In the genomic region with DNA sequence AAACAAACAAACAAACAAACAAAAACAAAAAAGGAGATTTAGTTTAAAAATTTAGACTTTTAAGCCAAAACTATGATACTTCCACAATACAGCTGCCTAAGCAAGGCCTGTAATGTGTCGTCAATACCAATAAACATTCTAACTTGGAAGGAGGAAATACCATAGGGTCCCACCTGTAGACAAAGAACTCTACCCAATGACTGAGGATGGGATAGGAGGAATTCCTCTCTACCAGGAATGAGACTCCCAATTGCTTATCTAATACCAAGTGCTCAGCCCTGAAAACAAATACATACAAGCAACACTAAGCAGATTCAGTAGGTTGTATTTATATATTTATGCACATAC, we compare ENCODE assay signal across 18 mouse cellular contexts.
DNase-seq lines count a peak whose midpoint lies in the region; ATAC-seq and TF ChIP-seq lines count a peak whose summit lies in the region.
"Had no signal": no experiment of that assay in that cellular context is flagged by ENCODE, and none has a peak within 500 bp of the region (broad histone marks: within the 10 kb centered on the region; RNA-seq: fewer than 3 reads in every experiment).

No protein-coding gene starts in this region.

- POLR2A ChIA-PET in Patski (lab: Charles Lee) = no interaction called here

- intact Hi-C loops in left cerebral cortex, postnatal 25 days (cut with DNase I) = loop anchor here (2.0 to 5.0 kb wide), 3 partner anchors 287 to 707 kb away; no protein-coding TSS in a partner anchor

- no peak overlapping the region for H3K9ac ChIP-seq in forebrain, embryonic 11.5 days (ENCODE audit: low read length)
- no peak overlapping the region for H3K9ac ChIP-seq in forebrain, embryonic 12.5 days
- H3K9ac ChIP-seq in midbrain, embryonic 11.5 days (ENCODE audit: low read length) = no peak overlapping the region
- H3K9ac ChIP-seq in midbrain, embryonic 14.5 days (replicated peaks; ENCODE audit: low read length) = no peak overlapping the region
- no peak overlapping the region for H3K9ac ChIP-seq in hindbrain, embryonic 16.5 days (ENCODE audit: low read depth, low read length)
- H3K9ac ChIP-seq: embryonic facial prominence, embryonic 15.5 days; limb, embryonic 13.5 days had no signal

- CTCF ChIA-PET in Patski (lab: Charles Lee) = interaction anchor here (0.9 to 2.6 kb wide), 3 partner anchors 12 to 707 kb away, joined by 3 to 10 read pairs (median 3); no protein-coding TSS in a partner anchor

- H3K36me3 ChIP-seq in forebrain, embryonic 11.5 days (ENCODE audit: control insufficient read depth, insufficient read depth, low read length) = no peaks in the 10 kb centered on the region
- no peaks in the 10 kb centered on the region for H3K36me3 ChIP-seq in forebrain, embryonic 12.5 days (replicated peaks)
- no peaks in the 10 kb centered on the region for H3K36me3 ChIP-seq in midbrain, embryonic 11.5 days (ENCODE audit: control insufficient read depth, insufficient read depth, low read length)
- H3K36me3 ChIP-seq in midbrain, embryonic 14.5 days (ENCODE audit: control insufficient read depth, insufficient read depth, low read length) = no peaks in the 10 kb centered on the region
- H3K36me3 ChIP-seq in hindbrain, embryonic 16.5 days (ENCODE audit: control insufficient read depth, insufficient read depth, low read length) = no peaks in the 10 kb centered on the region
- H3K36me3 ChIP-seq: embryonic facial prominence, embryonic 10.5 days; embryonic facial prominence, embryonic 15.5 days; limb, embryonic 13.5 days had no signal

- no peak overlapping the region for H3K4me3 ChIP-seq in forebrain, embryonic 11.5 days (ENCODE audit: low read depth, low read length)
- H3K4me3 ChIP-seq in forebrain, embryonic 12.5 days (replicated peaks) = no peak overlapping the region
- no peak overlapping the region for H3K4me3 ChIP-seq in midbrain, embryonic 11.5 days (ENCODE audit: low read depth, low read length)
- no peak overlapping the region for H3K4me3 ChIP-seq in midbrain, embryonic 14.5 days (replicated peaks; ENCODE audit: low read depth, low read length)
- no peak overlapping the region for H3K4me3 ChIP-seq in hindbrain, embryonic 16.5 days (ENCODE audit: low read length)
- H3K4me3 ChIP-seq: embryonic facial prominence, embryonic 10.5 days; embryonic facial prominence, embryonic 15.5 days; layer of hippocampus, adult 2 months; left cerebral cortex, adult 2 months; limb, embryonic 13.5 days; megakaryocyte, embryonic 14.5 days had no signal

- no peaks in the 10 kb centered on the region for H3K9me3 ChIP-seq in forebrain, embryonic 11.5 days (ENCODE audit: control insufficient read depth, low read length)
- no peaks in the 10 kb centered on the region for H3K9me3 ChIP-seq in forebrain, embryonic 12.5 days
- no peaks in the 10 kb centered on the region for H3K9me3 ChIP-seq in midbrain, embryonic 11.5 days (ENCODE audit: control insufficient read depth, low read length)
- no peaks in the 10 kb centered on the region for H3K9me3 ChIP-seq in midbrain, embryonic 14.5 days (ENCODE audit: control insufficient read depth, low read length)
- H3K9me3 ChIP-seq in hindbrain, embryonic 16.5 days (ENCODE audit: control insufficient read depth, low read length) = no peaks in the 10 kb centered on the region
- H3K9me3 ChIP-seq: embryonic facial prominence, embryonic 10.5 days; embryonic facial prominence, embryonic 15.5 days; limb, embryonic 13.5 days; megakaryocyte, embryonic 14.5 days had no signal

- no peak overlapping the region for H3K27ac ChIP-seq in forebrain, embryonic 11.5 days (ENCODE audit: low read depth, low read length)
- H3K27ac ChIP-seq in forebrain, embryonic 12.5 days = no peak overlapping the region
- H3K27ac ChIP-seq in midbrain, embryonic 11.5 days (ENCODE audit: low read depth, low read length) = no peak overlapping the region
- H3K27ac ChIP-seq in midbrain, embryonic 14.5 days (replicated peaks; ENCODE audit: low read depth, low read length) = no peak overlapping the region
- no peak overlapping the region for H3K27ac ChIP-seq in hindbrain, embryonic 16.5 days (ENCODE audit: low read depth, low read length)
- H3K27ac ChIP-seq: embryonic facial prominence, embryonic 10.5 days; embryonic facial prominence, embryonic 15.5 days; layer of hippocampus, adult 2 months; left cerebral cortex, adult 2 months; limb, embryonic 13.5 days had no signal

- TF ChIP-seq CTCF in Patski (IDR thresholded peaks at IDR 0.05) = peak; percentile 1

- H3K27me3 ChIP-seq in forebrain, embryonic 11.5 days (ENCODE audit: control insufficient read depth, insufficient read depth, low read length) = no peaks in the 10 kb centered on the region
- no peaks in the 10 kb centered on the region for H3K27me3 ChIP-seq in forebrain, embryonic 12.5 days
- no peaks in the 10 kb centered on the region for H3K27me3 ChIP-seq in midbrain, embryonic 11.5 days (ENCODE audit: control insufficient read depth, insufficient read depth, low read length)
- no peaks in the 10 kb centered on the region for H3K27me3 ChIP-seq in midbrain, embryonic 14.5 days (ENCODE audit: control insufficient read depth, insufficient read depth, low read length)
- peaks cover 11% of the 10 kb centered on the region for H3K27me3 ChIP-seq in Patski
- H3K27me3 ChIP-seq in hindbrain, embryonic 16.5 days (replicated peaks; ENCODE audit: control insufficient read depth, insufficient read depth, low read length) = no peaks in the 10 kb centered on the region
- H3K27me3 ChIP-seq: CH12.LX; embryonic facial prominence, embryonic 15.5 days; limb, embryonic 13.5 days; megakaryocyte, embryonic 14.5 days had no signal

- no peak overlapping the region for H3K4me2 ChIP-seq in forebrain, embryonic 11.5 days (ENCODE audit: low read depth, low read length, severe bottlenecking)
- no peak overlapping the region for H3K4me2 ChIP-seq in forebrain, embryonic 12.5 days
- H3K4me2 ChIP-seq in midbrain, embryonic 11.5 days = no peak overlapping the region
- H3K4me2 ChIP-seq in midbrain, embryonic 14.5 days (ENCODE audit: low read length) = no peak overlapping the region
- no peak overlapping the region for H3K4me2 ChIP-seq in hindbrain, embryonic 16.5 days (ENCODE audit: low read length)
- H3K4me2 ChIP-seq: embryonic facial prominence, embryonic 15.5 days; heart, embryonic 11.5 days; limb, embryonic 13.5 days; liver, embryonic 11.5 days had no signal

- peak; percentile 33; the same call in 1 of the 2 replicates for ATAC-seq in forebrain, embryonic 11.5 days (replicated peaks; ENCODE audit: low FRiP score)
- ATAC-seq in forebrain, embryonic 12.5 days (ENCODE audit: low FRiP score) = no peak
- ATAC-seq in midbrain, embryonic 11.5 days (ENCODE audit: low FRiP score) = 0 out of 2 replicates have a peak, but pooled peaks have one; percentile 14
- ATAC-seq in midbrain, embryonic 14.5 days (ENCODE audit: low FRiP score, low TSS enrichment) = no peak
- ATAC-seq in Patski = no peak
- peak; percentile 42; the same call in 1 of the 2 replicates for ATAC-seq in hindbrain, embryonic 16.5 days
- ATAC-seq: inflammation-experienced regulatory T-cells, adult 6 months had no signal

- no peak for DNase-seq in forebrain, embryonic 11.5 days (ENCODE audit: low spot score)
- DNase-seq in midbrain, embryonic 11.5 days (ENCODE audit: low spot score, missing footprints) = no peak
- no peak for DNase-seq in midbrain, embryonic 14.5 days
- DNase-seq in Patski (ENCODE audit: low read depth, low spot score) = no peak
- no peak for DNase-seq in cerebellum, postnatal 10 days
- DNase-seq in left cerebral cortex, postnatal 25 days (ENCODE audit: low spot score in 2 of 2) = no peak

- 92% methylated on average over 1 of the region's 1 CpGs for WGBS in forebrain, embryonic 11.5 days
- 90% methylated on average over 1 of the region's 1 CpGs for WGBS in forebrain, embryonic 12.5 days
- 92% methylated on average over 1 of the region's 1 CpGs for WGBS in midbrain, embryonic 11.5 days
- 97% methylated on average over 1 of the region's 1 CpGs for WGBS in midbrain, embryonic 14.5 days
- 96% methylated on average over 1 of the region's 1 CpGs for WGBS in hindbrain, embryonic 16.5 days

- no peaks in the 10 kb centered on the region for H3K4me1 ChIP-seq in forebrain, embryonic 11.5 days (replicated peaks; ENCODE audit: control insufficient read depth, insufficient read depth, low read length)
- no peaks in the 10 kb centered on the region for H3K4me1 ChIP-seq in forebrain, embryonic 12.5 days
- no peaks in the 10 kb centered on the region for H3K4me1 ChIP-seq in midbrain, embryonic 11.5 days (ENCODE audit: control insufficient read depth, insufficient read depth, low read length)
- H3K4me1 ChIP-seq in midbrain, embryonic 14.5 days (ENCODE audit: control insufficient read depth, insufficient read depth, low read length) = no peaks in the 10 kb centered on the region
- no peaks in the 10 kb centered on the region for H3K4me1 ChIP-seq in hindbrain, embryonic 16.5 days (ENCODE audit: control insufficient read depth, insufficient read depth, low read depth, low read length)
- H3K4me1 ChIP-seq: embryonic facial prominence, embryonic 10.5 days; embryonic facial prominence, embryonic 15.5 days; limb, embryonic 13.5 days; megakaryocyte, embryonic 14.5 days had no signal

- in situ Hi-C loops in Patski (cut with MboI; ENCODE audit: low pct_unique_long_range_greater_than_20kb) = no loop called here

Comparison
In these comparisons a context has a peak if more than half of its experiments do, and no peak if none do; other contexts are left out.
1. ATAC-seq: peak in forebrain, embryonic 11.5 days (single experiment), midbrain, embryonic 11.5 days (single experiment) and hindbrain, embryonic 16.5 days (single experiment); none in forebrain, embryonic 12.5 days (single experiment), midbrain, embryonic 14.5 days (single experiment) and Patski (single experiment).